Mouse (Mus musculus) small intestine, adult 2 months (tissue): ENCODE measurements at regions not wholly inside any gene's neighbourhood (a gene's known extent, or its start where the extent isn't known, plus 50 kb on each side); places are given as distances from the start of the nearest gene placed in this dataset.

Experiments
- H3K27ac ChIP-seq: fragments of 200-500 bp; 2 replicates; pipeline ENCODE4 v1.5.1; 2012; ENCODE audit warnings: low read depth, low read length, control low read depth, inconsistent platforms; ENCODE audit not compliant: insufficient read depth
- H3K27me3 ChIP-seq: fragments of 200-500 bp; 2 replicates; pipeline ENCODE4 v1.6.1; 2012; ENCODE audit warnings: mild to moderate bottlenecking, moderate library complexity, low read length, inconsistent platforms; ENCODE audit not compliant: control insufficient read depth, insufficient read depth
- H3K36me3 ChIP-seq: fragments of 200-500 bp; 2 replicates; pipeline ENCODE4 v1.6.1; 2012; ENCODE audit warnings: mild to moderate bottlenecking, low read length, control low read depth, inconsistent platforms; ENCODE audit not compliant: control insufficient read depth, insufficient read depth
- H3K4me1 ChIP-seq: fragments of 200-500 bp; 2 replicates; pipeline ENCODE4 v1.6.1; 2012; ENCODE audit warnings: low read length, inconsistent platforms, mixed read lengths; ENCODE audit not compliant: control insufficient read depth, insufficient read depth, insufficient read length
- H3K4me3 ChIP-seq: fragments of 200-500 bp; 2 replicates; pipeline ENCODE4 v1.5.1; 2012; ENCODE audit warnings: low read depth, mild to moderate bottlenecking, control low read depth, inconsistent platforms, low read length, moderate library complexity
- CTCF ChIP-seq: fragments of 200-500 bp; IDR thresholded peaks from 2 replicates; pipeline ENCODE4 v1.5.1; 2012; ENCODE audit warnings: low read depth, mild to moderate bottlenecking, control low read depth, inconsistent platforms, low read length, moderate library complexity, mixed read lengths; ENCODE audit not compliant: insufficient replicate concordance, insufficient read length; ENCODE audit errors: extremely low read depth
- POLR2A ChIP-seq: fragments of 200-500 bp; IDR thresholded peaks from 2 replicates; pipeline ENCODE4 v1.6.1; 2012; ENCODE audit warnings: low read depth, mild to moderate bottlenecking, control low read depth, inconsistent platforms, low read length, moderate library complexity
- WGBS: fragments of 180-500 bp; shearing (Covaris S2); methylation state at CpG from one replicate; pipeline ENCODE4 v1.1.7; 2018; 5-methylcytosine and 5-hydroxymethylcytosine counted together

DNA sequence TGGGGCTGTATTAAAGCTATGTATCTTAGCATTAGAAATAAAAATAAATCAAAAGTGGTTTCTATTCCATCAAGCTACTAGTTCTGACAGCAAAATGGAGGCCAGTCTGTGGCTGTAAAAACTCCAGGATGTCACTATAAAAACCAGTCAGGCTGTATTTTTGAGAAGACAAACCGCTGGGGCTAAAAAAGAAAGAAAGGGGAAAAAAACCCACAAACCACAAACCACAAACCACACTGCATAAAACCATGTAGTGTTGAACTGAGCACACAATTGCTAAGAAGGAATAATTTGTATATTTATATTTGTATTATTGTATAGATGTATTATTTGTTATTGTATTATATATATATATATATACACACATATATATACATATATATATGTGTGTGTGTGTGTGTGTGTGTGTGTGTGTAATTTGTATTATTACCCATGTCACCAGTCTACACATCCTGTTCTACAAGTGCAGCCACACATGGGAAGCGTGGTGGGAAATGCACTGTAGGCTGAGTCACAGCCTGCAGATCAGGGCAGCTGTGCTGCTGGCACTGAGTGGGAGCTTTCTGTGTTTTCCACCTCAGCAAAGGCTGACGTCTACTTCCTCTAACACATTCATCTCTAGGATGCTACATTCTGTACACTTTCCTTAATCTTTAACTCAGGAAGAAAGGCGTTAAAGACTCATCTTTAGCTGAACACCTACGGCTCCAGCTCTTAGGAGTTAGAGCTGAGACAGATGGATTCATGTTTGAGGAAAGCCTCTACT, 113.4 kb upstream of the Azi2 start:
- no peaks in the 10 kb centered on the region for H3K36me3 ChIP-seq
- 60% methylated on average over 5 of the region's 5 CpGs for WGBS
- no peaks in the 10 kb centered on the region for H3K4me1 ChIP-seq
- H3K27ac ChIP-seq: no peak overlapping the region
- H3K27me3 ChIP-seq: no peaks in the 10 kb centered on the region
- H3K4me3 ChIP-seq: no peak overlapping the region
- TF ChIP-seq POLR2A (no peak), CTCF (no peak)

DNA sequence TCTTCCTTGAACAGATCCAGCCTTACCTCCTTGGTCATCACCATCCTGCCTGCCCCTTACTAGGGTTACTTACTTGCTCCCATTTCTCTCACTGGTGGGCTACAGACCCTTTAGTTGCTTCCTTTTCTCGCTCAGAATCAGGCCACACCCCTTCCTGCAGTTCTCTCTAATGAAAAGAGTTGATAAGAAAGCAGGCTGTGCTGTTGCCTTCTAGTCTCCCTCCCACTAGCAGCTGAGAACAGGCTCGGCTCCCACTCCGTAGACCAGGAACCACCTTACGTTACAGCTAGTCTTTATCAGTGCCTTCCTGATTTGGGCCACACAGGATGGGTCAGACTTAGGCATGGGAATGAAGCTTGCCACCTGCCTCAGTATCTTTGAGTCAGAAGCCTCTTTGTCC, 117.3 kb upstream of the Azi2 start:
- 8% methylated on average over 4 of the region's 4 CpGs for WGBS
- H3K27me3 ChIP-seq: no peaks in the 10 kb centered on the region
- H3K4me1 ChIP-seq: no peaks in the 10 kb centered on the region
- no peak for TF ChIP-seq POLR2A
- no peak for TF ChIP-seq CTCF
- H3K36me3 ChIP-seq: no peaks in the 10 kb centered on the region
- no peak overlapping the region for H3K4me3 ChIP-seq
- H3K27ac ChIP-seq: no peak overlapping the region

DNA sequence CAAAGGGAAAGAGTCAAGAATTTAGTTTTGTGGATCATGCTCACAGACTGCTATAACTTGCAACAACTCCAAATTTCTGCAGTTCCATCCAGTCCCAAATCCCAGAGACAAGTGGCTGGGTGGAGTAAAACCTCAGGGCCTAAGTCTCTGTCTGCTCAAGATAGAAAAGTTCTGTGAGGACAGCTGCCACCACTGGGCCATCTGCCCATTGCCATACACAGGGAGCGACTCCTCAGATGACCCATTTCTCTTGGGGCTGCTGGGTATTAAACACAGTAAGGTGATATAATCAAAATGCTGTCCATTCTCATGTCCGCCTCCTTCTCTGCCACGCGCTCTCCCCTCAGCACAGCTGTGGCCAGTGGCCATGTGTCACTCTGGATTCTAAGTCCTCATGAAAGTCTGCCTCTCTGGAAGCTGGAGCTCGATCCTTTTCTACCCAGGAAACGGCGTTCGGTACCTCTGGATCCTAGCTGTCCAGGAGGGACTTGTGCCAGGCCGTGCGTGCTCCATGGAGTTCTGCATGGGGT, 132.3 kb upstream of the Azi2 start:
- Histone ChIP-seq H3K4me3 (no peak overlapping the region), H3K27ac (no peak overlapping the region), H3K4me1 (no peaks in the 10 kb centered on the region), H3K36me3 (no peaks in the 10 kb centered on the region), H3K27me3 (no peaks in the 10 kb centered on the region)
- TF ChIP-seq CTCF (no peak), POLR2A (no peak)
- 91% methylated on average over 10 of the region's 10 CpGs for WGBS

DNA sequence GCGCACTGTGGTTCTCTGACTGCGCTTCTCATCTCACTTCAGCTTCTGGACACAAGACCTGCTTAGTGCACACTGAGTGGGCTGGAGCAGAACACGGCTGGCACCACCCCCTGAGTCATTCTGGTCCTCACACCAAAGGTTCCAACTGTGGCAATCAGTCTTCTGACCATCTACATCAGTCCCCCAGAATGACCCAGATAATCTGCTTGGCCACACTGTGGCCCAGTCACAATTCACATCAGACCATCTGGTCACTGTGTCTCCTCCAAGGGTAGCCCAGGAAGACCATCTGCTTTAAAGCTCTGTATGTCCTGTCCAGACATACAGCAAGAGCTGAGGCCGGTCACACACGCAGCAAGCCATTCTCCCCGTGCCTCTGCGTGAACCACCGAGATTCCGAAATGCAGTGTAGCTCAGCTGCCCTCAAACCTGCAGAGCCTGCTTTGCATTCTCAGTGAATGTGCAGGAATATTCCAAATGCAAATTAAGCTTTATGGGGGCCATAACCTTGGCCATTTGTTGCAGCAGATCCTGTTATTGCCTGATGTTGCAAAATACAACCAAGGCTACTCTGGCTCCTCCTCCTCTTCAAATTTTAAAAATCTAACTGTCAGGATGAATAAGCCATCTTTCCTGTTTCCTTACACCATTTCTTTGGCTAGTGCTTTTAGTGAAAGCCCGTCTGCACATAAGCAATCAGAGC, 135.1 kb upstream of the Azi2 start:
- WGBS: 74% methylated on average over 10 of the region's 10 CpGs
- Histone ChIP-seq H3K4me3 (no peak overlapping the region), H3K27me3 (no peaks in the 10 kb centered on the region), H3K4me1 (no peaks in the 10 kb centered on the region), H3K36me3 (no peaks in the 10 kb centered on the region), H3K27ac (no peak overlapping the region)
- TF ChIP-seq POLR2A: no peak
- no peak for TF ChIP-seq CTCF

DNA sequence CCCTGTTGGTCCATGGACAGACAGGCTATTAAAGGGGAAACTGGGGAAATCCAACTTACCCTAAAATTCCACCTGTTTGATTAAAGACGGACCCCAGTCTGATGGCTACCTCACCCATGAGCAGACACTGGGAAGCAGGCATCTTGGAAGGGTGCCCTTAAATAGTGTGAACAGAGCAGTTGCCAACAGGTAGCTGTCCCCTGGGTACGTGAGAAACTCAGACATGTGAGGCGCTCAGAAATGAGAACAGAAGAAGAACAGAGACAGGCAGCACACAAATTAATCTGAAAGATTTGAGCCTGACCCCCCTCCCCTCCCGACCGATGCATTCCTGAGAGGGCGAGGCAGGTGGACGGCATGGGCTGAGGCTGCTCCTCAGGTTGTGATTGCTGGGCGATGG, 135.7 kb upstream of the Azi2 start:
- H3K4me1 ChIP-seq: no peaks in the 10 kb centered on the region
- WGBS: 58% methylated on average over 8 of the region's 8 CpGs
- no peak for TF ChIP-seq CTCF
- no peak for TF ChIP-seq POLR2A
- H3K4me3 ChIP-seq: no peak overlapping the region
- no peaks in the 10 kb centered on the region for H3K27me3 ChIP-seq
- H3K27ac ChIP-seq: no peak overlapping the region
- H3K36me3 ChIP-seq: no peaks in the 10 kb centered on the region

DNA sequence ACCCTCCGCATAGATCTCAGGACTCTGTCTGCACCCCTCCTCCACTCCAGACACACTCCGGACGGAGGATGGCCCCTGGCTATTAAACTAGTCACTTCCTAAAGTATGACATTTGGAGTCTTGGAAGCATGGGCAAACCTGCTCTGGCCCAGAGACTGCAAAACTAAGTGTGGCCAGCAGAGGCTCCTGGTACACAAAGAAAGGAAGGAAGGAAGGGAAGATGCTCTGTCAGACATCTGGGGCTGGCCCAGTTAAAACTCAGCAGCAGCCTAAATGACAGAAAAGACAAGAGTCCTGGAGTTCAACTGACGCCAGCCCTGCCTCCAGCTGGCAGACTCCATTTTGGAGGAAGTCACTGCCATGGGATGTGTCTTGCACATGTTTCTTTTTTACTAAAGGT, 137.3 kb upstream of the Azi2 start:
- TF ChIP-seq POLR2A (no peak), CTCF (peak; percentile 27; the same call in 1 of the 2 replicates)
- Histone ChIP-seq H3K4me1 (no peaks in the 10 kb centered on the region), H3K4me3 (no peak overlapping the region), H3K27me3 (no peaks in the 10 kb centered on the region), H3K36me3 (no peaks in the 10 kb centered on the region), H3K27ac (peak overlapping the region; percentile 7; the same call in 1 of the 2 replicates)
- WGBS: 63% methylated on average over 4 of the region's 4 CpGs

DNA sequence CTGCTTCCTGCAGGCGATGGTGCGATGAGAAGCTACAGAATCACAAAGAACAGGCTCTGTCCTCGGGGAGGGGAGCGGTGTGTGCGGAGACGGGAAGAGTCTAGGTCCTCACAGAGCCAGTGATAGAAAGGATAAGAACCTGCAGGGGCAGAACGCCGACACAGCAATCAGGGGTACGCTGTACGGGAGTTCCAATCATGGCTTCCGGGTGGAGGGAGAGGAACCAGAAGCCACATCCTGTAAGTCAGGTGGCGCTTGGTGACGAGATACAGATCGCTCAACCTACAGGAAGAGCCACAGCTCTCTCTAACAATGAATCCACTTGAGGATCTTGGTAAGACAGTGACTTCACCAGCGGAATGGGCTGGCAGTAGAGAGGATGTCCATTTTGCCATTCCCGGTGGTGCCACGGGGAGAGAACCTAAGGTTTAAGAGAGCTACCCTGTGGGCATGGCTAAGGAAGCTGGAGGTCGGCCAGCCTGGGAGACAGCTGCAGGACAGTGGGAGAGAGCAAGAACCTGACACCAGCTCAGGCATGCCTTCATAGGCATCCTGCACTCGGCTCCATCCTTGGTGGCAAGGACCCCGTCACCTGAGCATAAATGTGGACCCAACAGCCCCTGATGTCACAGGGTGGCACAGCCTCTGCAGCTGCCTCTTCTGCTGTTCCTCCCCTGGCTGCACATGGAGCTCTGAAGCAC, 137.9 kb upstream of the Azi2 start:
- Histone ChIP-seq H3K36me3 (no peaks in the 10 kb centered on the region), H3K27ac (peak overlapping the region; percentile 7; the same call in 1 of the 2 replicates), H3K4me1 (no peaks in the 10 kb centered on the region), H3K4me3 (peak overlapping the region; percentile 49), H3K27me3 (no peaks in the 10 kb centered on the region)
- TF ChIP-seq CTCF (no peak), POLR2A (no peak)
- 71% methylated on average over 20 of the region's 20 CpGs for WGBS
